Mouse (Mus musculus) MEL (cell line): ENCODE data around the gene Mboat1. TPM values are rescaled to one million over a fixed set of nuclear protein-coding genes. Genes with fewer than 3 reads are reported as not detected.

ENCODE experiments used
- DNase-seq: peaks from one replicate; pipeline ENCODE4 v3.0.0; 2011; ENCODE audit warnings: low read depth, low spot score
- H3K27ac ChIP-seq: 2 replicates; pipeline ENCODE4 v1.5.1; 2012; ENCODE audit warnings: low read depth, mild to moderate bottlenecking, control low read depth, low read length, moderate library complexity; ENCODE audit not compliant: control insufficient read depth
- H3K27me3 ChIP-seq, 2 experiments: fragments of 150-350 bp in 1 of 2; sonication (generic) in 1 of 2; 2 replicates each; pipeline ENCODE4 v1.6.1; 2012; ENCODE audit warnings: low read length in 2 of 2, mild to moderate bottlenecking in 2 of 2, improper control_type of control experiment in 1 of 2, moderate library complexity in 1 of 2; ENCODE audit not compliant: insufficient read depth in 2 of 2, control insufficient read depth in 1 of 2
- H3K36me3 ChIP-seq, 2 experiments: 2 replicates each; pipeline ENCODE4 v1.6.1; 2012 to 2014; ENCODE audit warnings: low read length in 2 of 2, improper control_type of control experiment in 1 of 2, inconsistent platforms in 1 of 2, mild to moderate bottlenecking in 1 of 2; ENCODE audit not compliant: insufficient read depth in 2 of 2, control insufficient read depth in 1 of 2
- H3K4me1 ChIP-seq, 2 experiments: fragments of 150-350 bp in 1 of 2; sonication (generic) in 1 of 2; 2 replicates each; pipeline ENCODE4 v1.6.1; 2012; ENCODE audit warnings: low read length in 2 of 2, improper control_type of control experiment in 1 of 2, mild to moderate bottlenecking in 1 of 2; ENCODE audit not compliant: insufficient read depth in 2 of 2, control insufficient read depth in 1 of 2
- H3K4me3 ChIP-seq, 2 experiments: fragments of 150-350 bp in 1 of 2; sonication (generic) in 1 of 2; 2 replicates each; pipeline ENCODE4 v1.5.1; 2012; ENCODE audit warnings: low read depth in 2 of 2, low read length in 2 of 2, mild to moderate bottlenecking in 2 of 2, moderate library complexity in 2 of 2, control low read depth in 1 of 2, improper control_type of control experiment in 1 of 2; ENCODE audit not compliant: control insufficient read depth in 1 of 2, insufficient read depth in 1 of 2
- H3K79me2 ChIP-seq: 2 replicates; pipeline ENCODE4 v1.6.1; 2012; ENCODE audit warnings: mild to moderate bottlenecking, low read length, moderate library complexity; ENCODE audit not compliant: control insufficient read depth, poor library complexity, insufficient read depth
- H3K9ac ChIP-seq: 2 replicates; pipeline ENCODE4 v1.6.1; 2012; ENCODE audit warnings: low read depth, mild to moderate bottlenecking, control low read depth, low read length, moderate library complexity; ENCODE audit not compliant: control insufficient read depth, poor library complexity, severe bottlenecking
- H3K9me3 ChIP-seq: fragments of 150-350 bp; sonication (generic); replicated peaks from 2 replicates; pipeline ENCODE4 v1.6.1; 2012; ENCODE audit warnings: mild to moderate bottlenecking, low read length, improper control_type of control experiment, moderate library complexity; ENCODE audit not compliant: insufficient read depth
- BHLHE40 ChIP-seq: IDR thresholded peaks from 2 replicates; pipeline ENCODE4 v1.6.1; 2012; ENCODE audit warnings: low read depth, mild to moderate bottlenecking, inconsistent platforms, low read length, improper control_type of control experiment, borderline replicate concordance
- CHD2 ChIP-seq: IDR thresholded peaks from 2 replicates; pipeline ENCODE4 v1.6.1; 2011; ENCODE audit warnings: low read length, improper control_type of control experiment
- CTCF ChIP-seq, 3 experiments: IDR thresholded peaks in 2 of 3; conservative IDR thresholded peaks in 1 of 3; 2 replicates each; pipeline ENCODE4 v1.5.1; 2011 to 2012; ENCODE audit warnings: low read length in 3 of 3, low read depth in 2 of 3, mild to moderate bottlenecking in 2 of 3, improper control_type of control experiment in 1 of 3, inconsistent platforms in 1 of 3, mixed read lengths in 1 of 3, moderate library complexity in 1 of 3; ENCODE audit not compliant: control insufficient read depth in 1 of 3, insufficient read depth in 1 of 3, poor library complexity in 1 of 3, severe bottlenecking in 1 of 3
- EP300 ChIP-seq, 2 experiments: IDR thresholded peaks; 2 replicates each; pipeline ENCODE4 v1.6.1; 2011; ENCODE audit warnings: improper control_type of control experiment in 2 of 2, low read length in 2 of 2, low read depth in 1 of 2, mild to moderate bottlenecking in 1 of 2
- ETS1 ChIP-seq: IDR thresholded peaks from 2 replicates; pipeline ENCODE4 v1.6.1; 2012; ENCODE audit warnings: low read depth, mild to moderate bottlenecking, inconsistent platforms, low read length, improper control_type of control experiment, moderate library complexity
- GABPA ChIP-seq: IDR thresholded peaks from 2 replicates; pipeline ENCODE4 v1.6.1; 2012; ENCODE audit warnings: low read depth, mild to moderate bottlenecking, inconsistent platforms, low read length, improper control_type of control experiment, moderate library complexity
- MAFK ChIP-seq: IDR thresholded peaks from 2 replicates; pipeline ENCODE4 v1.6.1; 2011; ENCODE audit warnings: low read depth, mild to moderate bottlenecking, low read length, improper control_type of control experiment, borderline replicate concordance
- MAX ChIP-seq: IDR thresholded peaks from 2 replicates; pipeline ENCODE4 v1.6.1; 2011; ENCODE audit warnings: low read length, improper control_type of control experiment
- MAZ ChIP-seq: IDR thresholded peaks from 2 replicates; pipeline ENCODE4 v1.6.1; 2012; ENCODE audit warnings: low read depth, mild to moderate bottlenecking, inconsistent platforms, low read length, improper control_type of control experiment
- MEF2A ChIP-seq: IDR thresholded peaks from 2 replicates; pipeline ENCODE4 v1.6.1; 2014; ENCODE audit warnings: low read depth, mild to moderate bottlenecking, inconsistent platforms, low read length, improper control_type of control experiment; ENCODE audit not compliant: poor library complexity, insufficient replicate concordance, severe bottlenecking; ENCODE audit errors: extremely low read depth
- MYB ChIP-seq: IDR thresholded peaks from 2 replicates; pipeline ENCODE4 v1.6.1; 2011; ENCODE audit warnings: mild to moderate bottlenecking, low read depth, low read length, improper control_type of control experiment
- MYC ChIP-seq: IDR thresholded peaks from 2 replicates; pipeline ENCODE4 v1.6.1; 2011; ENCODE audit warnings: low read depth, mild to moderate bottlenecking, low read length, improper control_type of control experiment, moderate library complexity
- NELFE ChIP-seq: IDR thresholded peaks from 2 replicates; pipeline ENCODE4 v1.6.1; 2011; ENCODE audit warnings: low read depth, low read length, improper control_type of control experiment
- NRF1 ChIP-seq: IDR thresholded peaks from 2 replicates; pipeline ENCODE4 v1.6.1; 2014; ENCODE audit warnings: low read depth, mild to moderate bottlenecking, inconsistent platforms, low read length, improper control_type of control experiment, moderate library complexity; ENCODE audit not compliant: poor library complexity, insufficient read depth, severe bottlenecking
- POLR2AphosphoS2 ChIP-seq: IDR thresholded peaks from 2 replicates; pipeline ENCODE4 v1.6.1; 2011; ENCODE audit warnings: low read length, improper control_type of control experiment
- POLR2AphosphoS5 ChIP-seq: IDR thresholded peaks from 2 replicates; pipeline ENCODE4 v1.6.1; 2012; ENCODE audit warnings: low read depth, borderline replicate concordance, mild to moderate bottlenecking, inconsistent platforms, low read length, moderate library complexity, mixed read lengths
- RAD21 ChIP-seq: IDR thresholded peaks from 2 replicates; pipeline ENCODE4 v1.6.1; 2011; ENCODE audit warnings: mild to moderate bottlenecking, low read depth, low read length, improper control_type of control experiment
- RCOR1 ChIP-seq: IDR thresholded peaks from 2 replicates; pipeline ENCODE4 v1.6.1; 2012; ENCODE audit warnings: low read depth, mild to moderate bottlenecking, inconsistent platforms, low read length, improper control_type of control experiment
- SIN3A ChIP-seq: IDR thresholded peaks from 2 replicates; pipeline ENCODE4 v1.6.1; 2012; ENCODE audit warnings: low read length, improper control_type of control experiment, inconsistent platforms
- TBP ChIP-seq: IDR thresholded peaks from 2 replicates; pipeline ENCODE4 v1.8.0; 2011; ENCODE audit warnings: low read depth, low read length, improper control_type of control experiment
- TCF12 ChIP-seq: IDR thresholded peaks from 2 replicates; pipeline ENCODE4 v1.6.1; 2014; ENCODE audit warnings: low read depth, mild to moderate bottlenecking, inconsistent platforms, low read length, improper control_type of control experiment, moderate library complexity
- USF2 ChIP-seq, 2 experiments: IDR thresholded peaks; 2 replicates each; pipeline ENCODE4 v1.6.1; 2011 to 2012; ENCODE audit warnings: improper control_type of control experiment in 2 of 2, low read length in 2 of 2, borderline replicate concordance in 1 of 2, inconsistent platforms in 1 of 2, low read depth in 1 of 2, mild to moderate bottlenecking in 1 of 2; ENCODE audit not compliant: insufficient read depth in 1 of 2
- ZC3H11A ChIP-seq: IDR thresholded peaks from 2 replicates; pipeline ENCODE4 v1.6.1; 2012; ENCODE audit warnings: low read depth, mild to moderate bottlenecking, inconsistent platforms, low read length, improper control_type of control experiment
- ZMIZ1 ChIP-seq: IDR thresholded peaks from 2 replicates; pipeline ENCODE4 v1.6.1; 2012; ENCODE audit warnings: low read depth, mild to moderate bottlenecking, inconsistent platforms, low read length, improper control_type of control experiment, moderate library complexity
- ZNF384 ChIP-seq: IDR thresholded peaks from 2 replicates; pipeline ENCODE4 v1.6.1; 2012; ENCODE audit warnings: low read depth, mild to moderate bottlenecking, inconsistent platforms, low read length, improper control_type of control experiment
- polyA plus RNA-seq, 2 experiments: library from polyadenylated mRNA; stranded (reverse) in 1 of 2; unstranded in 1 of 2; fragments of >175 nt in 1 of 2; fragments of >200 nt in 1 of 2; gene quantifications; 2 replicates each; pipeline versions ENCODE4 v1.2.1 to v1.2.4; 2012; ENCODE audit warnings: low replicate concordance in 2 of 2, low read depth in 1 of 2; ENCODE audit not compliant: insufficient read length in 2 of 2, insufficient read depth in 1 of 2, missing spikeins in 1 of 2
- total RNA-seq: library from RNA; depleted of rRNA; stranded (reverse); fragments of 300-350 nt; gene quantifications from 2 replicates; pipeline ENCODE4 v1.2.3, GENCODE M21; 2012

Mboat1 gene
- total and polyA plus RNA-seq, 3 experiments: 19.8 to 21.9 TPM; not detected in 1

DNA sequence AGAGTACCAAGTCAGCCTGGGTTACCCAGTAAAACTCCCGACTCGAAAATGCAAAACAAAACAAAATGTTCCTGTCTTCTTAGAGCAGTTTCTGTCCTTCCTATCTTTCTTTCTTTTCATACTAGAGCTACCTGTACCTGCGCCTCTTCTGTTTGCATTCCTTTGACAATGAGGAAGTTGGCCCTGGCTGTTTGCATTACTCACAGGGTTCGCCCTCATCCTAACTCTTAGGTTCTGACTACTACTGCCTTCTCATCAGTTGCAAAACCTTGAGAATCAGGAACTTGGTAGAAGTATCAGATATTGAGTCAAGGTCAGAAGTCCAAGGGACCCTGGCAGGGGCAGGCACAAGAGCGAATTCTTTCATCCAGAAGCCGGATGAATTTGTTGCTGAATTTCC lies 1.7 kb downstream of the Mboat1 start:
- TF ChIP-seq NRF1 (no peak), ZNF384 (no peak), CTCF (IDR thresholded peaks at IDR 0.05 in 2 of 3, conservative IDR thresholded peaks at IDR 0.05 in 1 of 3; ENCODE audit: control insufficient read depth in 1 of 3, insufficient read depth in 1 of 3, low read depth in 2 of 3, low read length in 3 of 3, poor library complexity in 1 of 3, severe bottlenecking in 1 of 3) (no peak), POLR2AphosphoS5 (no peak), MEF2A (no peak), POLR2AphosphoS2 (no peak), MAFK (no peak), MAX (no peak), TBP (no peak), TCF12 (no peak), NELFE (no peak), ZMIZ1 (no peak), RAD21 (no peak), GABPA (no peak), ZC3H11A (no peak), BHLHE40 (no peak), ETS1 (no peak), CHD2 (no peak), SIN3A (no peak), USF2 (IDR thresholded peaks at IDR 0.05; ENCODE audit: borderline replicate concordance in 1 of 2, insufficient read depth in 1 of 2, low read depth in 1 of 2, low read length in 2 of 2) (no peak)
- peak; percentile 66 for DNase-seq
- no peaks in the 10 kb centered on the region for H3K9me3 ChIP-seq
- peaks cover 0 to 8% of the 10 kb centered on the region in 2 experiments; a peak in 2 of 4 replicates for H3K36me3 ChIP-seq
- no peak overlapping the region for H3K27ac ChIP-seq
- H3K9ac ChIP-seq: peak overlapping the region; percentile 25
- H3K4me1 ChIP-seq: peaks cover 0 to 12% of the 10 kb centered on the region in 2 experiments
- H3K4me3 ChIP-seq: peak overlapping the region in 1 of 2 experiments; percentile 66; a peak in 2 of 4 replicates
- peaks cover 6% of the 10 kb centered on the region for H3K79me2 ChIP-seq
- H3K27me3 ChIP-seq: no peaks in the 10 kb centered on the region

- H3K27me3 ChIP-seq: no peaks in the 10 kb centered on the region
- H3K27ac ChIP-seq: no peak overlapping the region
- H3K9ac ChIP-seq: no peak overlapping the region
- H3K4me1 ChIP-seq: peaks cover 0 to 9% of the 10 kb centered on the region in 2 experiments
- no peak for TF ChIP-seq RCOR1
- no peak for TF ChIP-seq ETS1
- TF ChIP-seq EP300 (IDR thresholded peaks at IDR 0.05; ENCODE audit: low read depth in 1 of 2, low read length in 2 of 2): no peak
- no peak for TF ChIP-seq MYC
- no peak for TF ChIP-seq MAFK
- no peak for TF ChIP-seq NELFE
- TF ChIP-seq POLR2AphosphoS2: no peak
- TF ChIP-seq MAZ: no peak
- no peak for TF ChIP-seq MYB
- no peak for DNase-seq
- H3K79me2 ChIP-seq: peaks cover 6% of the 10 kb centered on the region
- no peaks in the 10 kb centered on the region for H3K9me3 ChIP-seq
- H3K36me3 ChIP-seq: peaks cover 0 to 8% of the 10 kb centered on the region in 2 experiments; a peak in 2 of 4 replicates
- no peak overlapping the region for H3K4me3 ChIP-seq
Measured at GRCm38 (mm10) chr13:30140149-30140548, 3.9 kb downstream of the Mboat1 start.
